Mouse (Mus musculus) C2C12 (cell line): ENCODE data around the gene Chrng. TPM values are rescaled to one million over a fixed set of nuclear protein-coding genes. Genes with fewer than 3 reads are reported as not detected.

Source experiments
- H3K27me3 ChIP-seq: one replicate; pipeline ENCODE4 v1.6.1; 2011; ENCODE audit not compliant: control insufficient read depth, insufficient read depth, insufficient read length
- H3K36me3 ChIP-seq: one replicate; pipeline ENCODE4 v1.6.1; 2011; ENCODE audit not compliant: control insufficient read depth, insufficient read depth
- H3K4me3 ChIP-seq: one replicate; pipeline ENCODE4 v1.5.1; 2011; ENCODE audit warnings: mild to moderate bottlenecking, control low read depth; ENCODE audit not compliant: poor library complexity, insufficient read depth, severe bottlenecking
- H3K79me2 ChIP-seq: one replicate; pipeline ENCODE4 v1.6.1; 2011; ENCODE audit not compliant: control insufficient read depth, insufficient read depth
- H3K79me3 ChIP-seq: one replicate; pipeline ENCODE4 v1.6.1; 2011; ENCODE audit warnings: low read depth, control low read depth
- H3ac ChIP-seq: one replicate; pipeline ENCODE3; 2011; ENCODE audit warnings: low read depth; ENCODE audit not compliant: control insufficient read depth, insufficient read length
- CEBPB ChIP-seq: IDR thresholded peaks from one replicate; pipeline ENCODE4 v1.6.1; 2011; ENCODE audit warnings: low read depth, mild to moderate bottlenecking, control low read depth, moderate library complexity
- CTCF ChIP-seq: IDR thresholded peaks from one replicate; pipeline ENCODE4 v1.5.1; 2011; ENCODE audit not compliant: control insufficient read depth, insufficient read depth, insufficient read length
- FOSL1 ChIP-seq: IDR thresholded peaks from one replicate; pipeline ENCODE4 v1.8.0; 2011; ENCODE audit warnings: mild to moderate bottlenecking, low read length; ENCODE audit not compliant: poor library complexity, insufficient read depth, severe bottlenecking
- MAX ChIP-seq: IDR thresholded peaks from one replicate; pipeline ENCODE4 v1.6.1; 2011; ENCODE audit warnings: mild to moderate bottlenecking, control low read depth
- MYOD1 ChIP-seq: IDR thresholded peaks from one replicate; pipeline ENCODE4 v1.6.1; 2011; ENCODE audit warnings: low read depth; ENCODE audit not compliant: control insufficient read depth, insufficient read length
- MYOG ChIP-seq: IDR thresholded peaks from one replicate; pipeline ENCODE4 v1.6.1; 2011; ENCODE audit not compliant: control insufficient read depth, insufficient read length; ENCODE audit errors: extremely low read depth
- USF1 ChIP-seq: IDR thresholded peaks from one replicate; pipeline ENCODE4 v1.6.1; 2011; ENCODE audit warnings: low read depth, mild to moderate bottlenecking, control low read depth, moderate library complexity
- polyA plus RNA-seq: library from polyadenylated mRNA; unstranded; fragments of >200 nt; fragmentation: generic; extraction: Trizol; gene quantifications from one replicate; pipeline ENCODE4 v1.2.1, GENCODE M21; 2012; ENCODE audit warnings: missing spikeins

Gene Chrng
- polyA plus RNA-seq, 1 experiment: 3.5 TPM

DNA sequence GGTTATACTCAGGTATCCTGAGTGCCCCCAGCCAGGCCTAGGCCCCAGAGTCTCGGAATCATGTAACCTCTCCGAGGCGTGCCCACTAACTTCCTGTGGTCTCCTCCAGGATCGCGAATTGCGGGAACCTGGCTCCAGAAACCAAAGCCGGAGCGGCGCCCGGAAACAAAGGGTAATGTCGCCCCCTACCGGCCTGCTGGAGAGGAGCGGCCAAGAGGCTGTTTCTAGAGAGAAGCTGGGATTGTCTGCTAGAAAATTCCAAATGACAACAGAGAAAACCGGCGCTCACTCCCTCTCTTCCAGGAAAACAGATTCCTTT lies 17.5 kb upstream of the Chrng start:
- Histone ChIP-seq H3K36me3 (no peaks in the 10 kb centered on the region), H3K79me3 (no peaks in the 10 kb centered on the region), H3ac (peak overlapping the region; percentile 77), H3K4me3 (no peak overlapping the region), H3K27me3 (no peaks in the 10 kb centered on the region), H3K79me2 (no peaks in the 10 kb centered on the region)
- TF ChIP-seq CTCF (peak; percentile 70), USF1 (no peak)

DNA sequence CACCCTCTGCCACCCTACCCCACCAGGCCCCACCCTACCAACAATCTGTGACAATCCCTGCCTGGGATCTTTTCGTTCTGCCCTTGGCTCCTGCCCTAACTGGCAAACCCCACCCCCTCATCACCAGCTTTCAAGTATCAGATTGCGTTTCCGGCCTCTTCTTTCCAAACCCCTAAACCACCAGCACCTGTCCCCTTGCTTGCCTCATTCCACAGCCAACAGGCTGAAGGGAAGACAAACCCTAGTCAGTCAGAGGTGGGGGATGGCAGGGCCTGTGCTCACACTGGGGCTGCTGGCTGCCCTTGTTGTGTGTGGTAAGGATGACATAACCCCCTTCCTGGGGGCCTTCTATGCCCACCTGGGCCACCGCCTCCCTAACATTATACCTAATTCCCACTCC lies 14.0 kb upstream of the Chrng start, which contains the start of gene Chrnd:
Gene Chrnd (plus strand): TSS at position 179 of the 400 bp plus-strand sequence.
- no peak within 1 kb of the TSS for H3K4me3 ChIP-seq
- no peaks in the 10 kb centered on the region for H3K36me3 ChIP-seq
- H3ac ChIP-seq: no peak within 1 kb of the TSS
- H3K79me2 ChIP-seq: no peaks in the 10 kb centered on the region
- peak; percentile 60 for TF ChIP-seq CEBPB
- TF ChIP-seq FOSL1: no peak
- TF ChIP-seq MYOD1: peak; percentile 94
- no peaks in the 10 kb centered on the region for H3K27me3 ChIP-seq
- no peaks in the 10 kb centered on the region for H3K79me3 ChIP-seq

DNA sequence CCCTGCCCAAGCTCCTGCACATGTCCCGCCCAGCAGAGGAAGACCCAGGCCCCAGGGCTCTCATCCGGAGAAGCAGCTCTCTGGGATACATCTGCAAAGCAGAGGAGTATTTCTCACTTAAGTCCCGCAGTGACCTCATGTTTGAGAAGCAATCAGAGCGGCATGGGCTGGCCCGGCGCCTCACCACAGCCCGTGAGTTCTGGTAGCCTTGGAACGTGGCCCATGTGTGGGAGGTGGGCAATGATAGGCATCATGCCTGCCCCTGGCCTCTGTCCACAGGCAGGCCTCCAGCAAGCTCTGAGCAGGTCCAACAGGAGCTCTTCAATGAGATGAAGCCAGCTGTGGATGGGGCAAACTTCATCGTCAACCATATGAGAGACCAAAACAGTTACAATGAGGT lies 7.2 kb upstream of the Chrng start:
- no peaks in the 10 kb centered on the region for H3K79me2 ChIP-seq
- H3K27me3 ChIP-seq: no peaks in the 10 kb centered on the region
- TF ChIP-seq USF1 (no peak), CEBPB (no peak), MYOG (no peak), FOSL1 (no peak), MYOD1 (no peak)
- no peak overlapping the region for H3ac ChIP-seq
- no peaks in the 10 kb centered on the region for H3K36me3 ChIP-seq
- no peaks in the 10 kb centered on the region for H3K79me3 ChIP-seq
- H3K4me3 ChIP-seq: no peak overlapping the region

- H3ac ChIP-seq: no peak overlapping the region
- H3K79me2 ChIP-seq: no peaks in the 10 kb centered on the region
- no peaks in the 10 kb centered on the region for H3K79me3 ChIP-seq
- TF ChIP-seq MAX (no peak), USF1 (no peak), FOSL1 (no peak), MYOG (no peak), CTCF (no peak), MYOD1 (no peak), CEBPB (no peak)
- H3K4me3 ChIP-seq: no peak overlapping the region
- no peaks in the 10 kb centered on the region for H3K36me3 ChIP-seq
- H3K27me3 ChIP-seq: no peaks in the 10 kb centered on the region
Observed at GRCm38 (mm10) chr1:87198119-87199065, 6.1 kb upstream of the Chrng start.

- Histone ChIP-seq H3K4me3 (no peak overlapping the region), H3K36me3 (no peaks in the 10 kb centered on the region), H3K27me3 (no peaks in the 10 kb centered on the region), H3K79me3 (no peaks in the 10 kb centered on the region), H3ac (no peak overlapping the region), H3K79me2 (no peaks in the 10 kb centered on the region)
- TF ChIP-seq CEBPB (no peak), CTCF (no peak), MAX (no peak), MYOG (no peak), FOSL1 (no peak), USF1 (no peak), MYOD1 (no peak)
Observed at GRCm38 (mm10) chr1:87200811-87201210, 3.6 kb upstream of the Chrng start.

GRCm38 (mm10) chr1:87201848-87202247 lies 2.6 kb upstream of the Chrng start:
- Histone ChIP-seq H3K79me2 (no peaks in the 10 kb centered on the region), H3K79me3 (no peaks in the 10 kb centered on the region), H3K36me3 (no peaks in the 10 kb centered on the region), H3K4me3 (no peak overlapping the region), H3K27me3 (no peaks in the 10 kb centered on the region), H3ac (no peak overlapping the region)
- TF ChIP-seq FOSL1: no peak
- no peak for TF ChIP-seq MYOD1
- TF ChIP-seq USF1: no peak
- TF ChIP-seq MYOG: no peak
- no peak for TF ChIP-seq MAX
- no peak for TF ChIP-seq CEBPB
- TF ChIP-seq CTCF: no peak
